Mouse (Mus musculus): Measurements from ENCODE around the gene Gm20878.
"Not testable (repeated sequence)": the region's sequence is repeated elsewhere in the genome, so short reads cannot be mapped to it uniquely, and the experiment has no call there.

The Gm20878 gene

DNA sequence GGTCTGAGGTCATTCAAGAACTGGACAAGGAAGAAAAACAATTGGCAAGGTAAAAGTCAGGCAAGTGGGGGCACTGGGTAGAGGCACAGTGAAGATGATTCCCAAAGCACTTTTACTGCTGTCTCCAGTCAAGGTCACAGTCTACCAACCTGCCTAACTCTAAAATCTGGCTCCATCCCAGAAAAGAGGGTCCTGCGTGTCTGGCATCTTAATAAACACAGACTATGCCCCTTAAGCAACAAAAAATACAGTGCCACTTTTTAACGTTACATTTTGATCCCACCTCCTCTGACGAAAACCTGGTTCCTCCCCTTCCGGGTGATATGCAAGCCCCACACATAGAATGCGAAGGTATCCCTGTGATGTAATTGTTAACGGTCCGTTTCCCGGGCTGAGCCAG, at the start of gene Gm20878:
TSS of gene Gm20878 (plus strand) at position 301 of the 400 bp plus-strand sequence.
- DNase-seq (ENCODE audit: low spot score) = not testable (repeated sequence)

DNA sequence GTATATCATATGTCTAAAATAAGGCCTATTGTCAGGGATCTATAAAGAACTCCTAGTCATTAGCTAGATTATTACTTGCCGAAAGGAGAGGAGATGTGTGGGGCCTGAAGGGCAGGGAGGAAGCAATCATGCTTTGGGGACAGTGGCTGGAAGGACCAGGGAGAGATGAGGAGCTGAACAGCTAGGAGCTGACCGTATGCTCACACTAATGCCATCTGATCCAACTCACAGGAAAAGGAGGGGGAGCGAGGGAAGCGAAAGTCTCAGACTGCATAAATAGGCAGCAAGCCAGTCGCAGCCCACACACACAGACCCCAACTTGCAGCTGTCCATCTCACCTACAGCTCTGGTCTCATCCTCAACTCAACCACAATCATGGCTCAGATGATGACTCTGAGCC, 38.1 kb upstream of the Gm20878 start, which contains the start of gene Gm21541:
TSS of gene Gm21541 (plus strand) at position 301 of the 400 bp plus-strand sequence.
- DNase-seq (ENCODE audit: low spot score) = not testable (repeated sequence)

- DNase-seq (ENCODE audit: low spot score) = not testable (repeated sequence)
These were observed 24.4 kb downstream of the Gm20878 start, which contains the start of gene Fam205a4 for GRCm38 (mm10) chr4:41965758-41966157. Fam205a4 (plus strand) TSS chr4:41966058.
